Mouse (Mus musculus) ovary, postnatal 36 days (tissue): ENCODE results near the gene D630045J12Rik.

Experiments
- DNase-seq: peaks from one replicate; pipeline ENCODE4 v3.0.0; 2022; ENCODE audit warnings: low spot score, mixed read lengths

D630045J12Rik gene

DNA sequence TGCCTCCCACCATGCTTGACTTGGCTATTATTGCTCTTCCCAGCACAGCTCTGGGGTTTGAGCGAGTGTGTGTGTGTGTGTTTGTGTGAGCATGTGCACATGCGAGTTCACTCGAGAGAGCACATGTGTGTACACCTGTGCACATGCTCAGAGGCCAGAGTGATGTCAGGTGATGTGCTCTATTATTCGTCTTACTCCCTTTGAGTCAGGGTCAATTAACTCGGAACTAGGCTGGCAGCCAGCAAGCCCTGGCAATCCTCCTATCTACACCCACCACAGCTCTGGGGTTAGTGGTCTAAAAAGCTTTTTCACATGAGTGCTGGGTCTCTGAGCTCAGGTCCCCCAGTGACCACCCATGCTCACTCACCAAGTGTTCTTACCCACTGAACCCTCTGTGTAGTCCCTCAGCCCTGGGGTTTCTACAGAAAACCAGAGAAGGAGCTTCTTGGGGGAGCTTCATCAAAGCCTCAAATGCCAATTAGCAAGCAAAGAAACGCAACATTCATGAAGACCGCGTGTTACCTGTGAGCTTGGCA lies 11.4 kb downstream of the D630045J12Rik start:
- DNase-seq = no peak

DNA sequence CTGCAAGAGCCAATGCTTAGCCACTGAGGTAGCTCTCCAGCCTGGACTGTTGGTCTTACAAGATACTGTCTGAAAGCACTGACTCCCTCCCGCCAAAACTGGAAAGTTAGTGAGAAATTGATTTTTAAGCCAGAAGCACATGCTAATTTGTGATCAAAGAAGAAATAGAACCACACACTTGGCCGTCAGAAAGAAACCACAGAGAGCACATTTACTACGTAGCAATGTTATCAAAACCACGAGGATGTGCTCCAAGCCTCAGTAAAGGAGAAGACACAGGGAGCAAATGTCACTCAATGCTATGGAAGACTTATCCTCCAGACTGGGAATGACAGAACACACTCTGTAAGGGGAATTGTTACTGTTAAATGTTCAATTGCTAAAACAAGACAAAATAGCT lies 12.3 kb downstream of the D630045J12Rik start:
- DNase-seq = no peak

DNA sequence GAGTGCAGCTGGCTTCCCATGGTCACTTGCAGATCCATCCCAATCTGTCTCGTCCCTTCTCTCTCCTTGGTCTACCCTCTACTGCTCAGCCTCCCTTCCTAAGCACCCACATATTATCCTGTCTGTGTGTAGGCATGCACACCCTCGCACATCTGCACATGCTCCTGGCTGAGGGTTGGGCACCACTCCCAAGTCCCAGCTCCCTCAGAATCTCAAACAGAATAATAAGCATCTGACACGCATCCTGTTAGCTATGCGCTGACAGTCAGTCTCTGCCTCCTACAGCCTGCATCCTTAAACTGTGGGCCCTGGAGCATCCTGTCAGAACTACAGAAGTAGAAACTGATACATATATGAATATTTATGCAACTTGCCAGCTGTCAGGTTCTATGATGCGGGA lies 13.2 kb downstream of the D630045J12Rik start:
- DNase-seq = no peak

DNA sequence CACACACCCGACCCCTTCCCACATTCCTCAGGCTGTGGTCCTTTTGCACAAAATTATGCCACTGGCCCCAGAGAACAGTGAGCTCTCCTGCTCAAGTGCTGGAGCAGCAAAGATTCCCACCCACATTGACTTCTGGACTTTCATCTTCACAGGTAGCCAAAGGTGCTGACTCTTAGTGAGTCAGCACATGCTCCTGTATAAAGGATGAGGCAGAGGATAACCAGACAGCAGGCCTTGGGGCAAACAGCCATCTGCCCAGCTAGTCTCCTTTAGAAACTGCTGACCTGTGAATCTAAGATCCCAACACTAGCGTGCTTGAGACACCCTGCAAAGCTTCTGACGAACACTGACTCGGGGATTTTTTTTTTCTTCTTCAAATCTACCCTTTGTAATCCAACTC lies 15.4 kb downstream of the D630045J12Rik start:
- DNase-seq = no peak

DNA sequence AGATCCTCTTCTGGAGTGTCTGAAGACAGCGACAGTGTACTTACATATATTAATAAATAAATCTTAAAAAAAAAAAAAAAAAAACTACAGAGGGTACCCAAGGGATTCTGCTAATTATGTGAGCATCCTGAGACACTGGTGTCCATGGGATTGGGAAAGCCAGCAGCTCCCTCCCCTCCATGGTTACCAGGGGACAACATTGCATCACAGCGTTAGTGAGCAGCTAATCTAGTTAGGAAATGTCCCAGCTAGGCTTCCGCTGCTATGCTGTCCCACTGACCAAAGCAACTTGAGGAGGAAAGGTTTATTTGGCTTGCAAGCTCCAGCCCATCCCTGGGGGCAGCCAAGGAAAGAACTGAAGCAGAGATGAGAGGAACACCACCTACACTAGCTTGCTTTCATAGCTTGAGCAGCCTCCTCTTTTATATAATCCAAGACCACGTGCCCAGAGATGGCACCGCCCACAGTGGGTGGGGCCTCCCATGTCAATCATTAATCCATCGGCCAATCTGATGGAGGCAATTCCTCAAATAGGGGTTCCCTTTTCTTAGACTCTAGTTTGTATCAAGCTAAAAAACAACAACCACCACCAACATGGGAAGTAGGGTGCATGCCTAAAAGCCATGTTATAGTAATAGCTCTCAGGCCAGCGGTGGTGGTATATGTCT lies 17.7 kb downstream of the D630045J12Rik start:
- no peak for DNase-seq

DNA sequence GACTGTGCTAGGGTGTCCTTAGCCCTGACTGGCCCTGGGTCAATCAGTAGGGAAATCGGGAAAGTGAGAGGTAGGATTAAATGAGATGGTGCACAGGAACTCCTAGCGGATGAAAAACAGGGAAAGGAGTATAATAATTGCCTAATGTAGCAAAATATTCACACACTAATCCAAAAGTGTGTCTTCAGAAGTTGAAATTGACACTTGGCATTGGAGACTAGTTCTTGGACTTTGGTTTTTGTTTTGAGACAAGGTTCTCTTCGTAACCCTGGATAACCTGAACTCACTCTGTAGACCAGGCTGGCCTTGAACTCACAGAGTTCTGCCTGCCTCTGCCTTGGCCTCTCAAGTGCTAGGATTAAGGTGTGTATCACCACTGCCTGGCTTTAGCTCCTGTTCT lies 20.0 kb downstream of the D630045J12Rik start:
- DNase-seq = no peak

DNA sequence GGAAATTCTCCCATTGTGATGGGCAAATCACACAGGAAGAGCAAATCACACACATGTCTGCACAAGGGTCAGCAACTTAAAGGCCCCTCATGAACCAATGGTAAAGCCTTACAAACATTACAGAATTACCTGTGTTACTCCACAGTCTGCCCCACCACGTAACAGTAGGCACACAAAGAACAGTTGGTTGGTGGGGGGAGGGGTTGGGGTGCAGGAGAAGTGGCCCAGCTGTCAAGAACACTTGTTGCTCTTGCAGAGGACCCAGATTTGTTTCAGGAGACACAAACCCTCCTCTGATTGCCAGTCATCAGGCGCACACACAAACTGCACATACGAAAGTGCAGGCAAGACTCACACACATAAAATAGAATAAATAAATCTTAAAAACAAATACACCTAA lies 20.9 kb downstream of the D630045J12Rik start:
- DNase-seq = no peak

DNA sequence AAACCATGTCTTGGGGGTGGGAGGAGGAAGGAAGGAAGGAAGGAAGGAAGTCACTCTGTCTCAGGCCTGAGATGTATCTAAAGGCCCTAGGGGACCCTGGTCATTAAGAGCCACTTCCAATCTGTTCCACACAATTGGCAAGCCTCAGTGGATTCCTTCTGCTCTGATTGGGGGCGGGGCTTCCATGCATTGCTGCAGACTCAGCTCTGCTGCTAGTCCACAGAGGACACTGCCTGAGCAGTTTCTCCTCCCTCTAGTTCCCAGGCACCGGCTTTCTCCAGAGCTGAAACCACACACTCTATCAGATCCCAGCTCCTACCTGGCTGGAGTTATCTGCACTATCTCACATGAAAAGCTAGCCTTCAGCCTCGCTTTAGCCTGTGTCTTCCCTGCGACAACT lies 21.8 kb downstream of the D630045J12Rik start:
- no peak for DNase-seq

DNA sequence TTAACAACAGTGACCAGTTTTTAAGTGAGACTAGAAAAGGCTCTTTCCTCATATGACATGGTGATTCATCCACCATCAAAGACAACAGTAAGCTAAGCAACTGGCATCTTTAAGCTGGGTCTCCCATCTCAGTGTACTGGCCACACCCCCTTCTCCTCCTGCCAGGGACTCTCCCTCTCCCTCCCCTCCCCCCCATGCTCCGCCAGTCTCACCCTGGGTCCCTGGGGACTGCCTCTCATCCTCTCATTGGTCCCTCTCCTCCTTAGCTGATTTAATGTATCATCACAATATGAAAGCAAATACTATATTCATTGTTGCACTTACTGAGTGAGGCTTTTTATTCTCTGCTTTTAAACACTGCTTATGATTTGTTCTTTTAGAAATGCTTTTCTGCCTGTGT lies 29.7 kb downstream of the D630045J12Rik start:
- no peak for DNase-seq

DNA sequence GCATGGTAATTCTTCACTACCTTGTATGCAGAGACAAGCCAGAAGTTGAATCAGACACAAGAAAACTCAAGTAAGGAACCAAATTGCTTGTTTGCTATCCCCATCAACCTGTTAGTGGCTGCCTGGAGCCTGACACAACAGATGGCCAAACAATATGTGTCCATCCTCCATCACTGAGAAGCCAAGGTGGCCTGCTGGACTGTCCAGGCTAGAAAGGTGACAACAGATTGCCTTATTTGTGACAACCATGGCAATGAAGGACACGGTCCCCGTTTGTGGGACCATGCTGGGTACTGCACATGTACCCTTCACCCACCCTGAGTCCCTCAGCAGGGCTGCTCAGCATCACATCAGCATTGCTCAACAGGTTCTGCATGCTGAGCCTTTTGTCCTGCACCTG lies 34.5 kb downstream of the D630045J12Rik start:
- DNase-seq = no peak

DNA sequence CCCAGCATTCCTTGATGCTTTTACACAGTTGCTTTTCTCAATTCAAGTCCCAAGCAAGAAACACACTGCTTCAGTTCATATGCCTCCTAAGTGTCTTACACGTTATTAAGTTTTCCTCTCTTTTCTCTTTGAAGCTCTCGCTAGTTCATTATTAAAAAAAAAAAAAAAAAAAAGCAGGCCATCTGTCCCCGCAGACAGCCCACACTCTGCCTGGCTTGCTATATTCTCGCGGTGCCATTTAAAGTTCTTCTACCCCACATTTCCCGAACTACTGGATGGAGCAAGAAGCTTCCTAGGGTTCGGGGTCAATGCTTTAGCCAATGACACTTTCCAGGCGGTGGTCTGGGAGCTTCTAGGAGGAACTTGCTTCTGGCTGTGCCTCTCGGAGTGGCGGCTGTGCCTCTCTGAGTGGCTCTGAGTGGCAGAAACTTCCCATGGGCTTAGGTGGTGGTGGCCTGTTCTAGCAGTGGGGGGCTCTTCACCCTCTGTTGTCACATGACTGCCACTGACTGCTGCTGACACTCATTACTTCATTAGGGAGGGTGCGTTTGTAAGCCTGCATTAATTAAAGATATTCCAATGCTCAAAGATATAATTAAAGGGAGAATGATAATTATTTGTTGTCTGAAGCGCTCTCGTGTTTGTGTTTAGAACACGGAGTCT lies 38.2 kb downstream of the D630045J12Rik start:
- DNase-seq = no peak

DNA sequence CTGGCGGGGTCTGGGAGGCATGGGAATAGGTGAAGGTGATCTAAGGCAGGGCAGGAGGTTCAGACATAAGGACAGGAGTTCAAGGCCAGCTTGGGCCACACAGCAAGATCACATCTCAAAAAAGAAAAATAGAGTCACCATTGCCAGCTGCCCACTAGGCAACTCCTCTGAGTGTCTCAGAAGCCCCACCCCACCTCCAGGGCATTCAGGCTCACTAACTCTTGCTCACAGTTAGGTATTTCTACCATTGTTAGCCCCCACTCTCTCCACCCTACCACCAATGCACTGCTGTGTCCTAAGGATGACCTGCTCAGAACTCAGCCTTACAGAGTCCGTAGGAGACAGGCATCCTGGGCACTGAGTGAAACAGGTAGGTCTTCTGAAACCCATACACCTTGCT lies 46.2 kb downstream of the D630045J12Rik start:
- no peak for DNase-seq

DNA sequence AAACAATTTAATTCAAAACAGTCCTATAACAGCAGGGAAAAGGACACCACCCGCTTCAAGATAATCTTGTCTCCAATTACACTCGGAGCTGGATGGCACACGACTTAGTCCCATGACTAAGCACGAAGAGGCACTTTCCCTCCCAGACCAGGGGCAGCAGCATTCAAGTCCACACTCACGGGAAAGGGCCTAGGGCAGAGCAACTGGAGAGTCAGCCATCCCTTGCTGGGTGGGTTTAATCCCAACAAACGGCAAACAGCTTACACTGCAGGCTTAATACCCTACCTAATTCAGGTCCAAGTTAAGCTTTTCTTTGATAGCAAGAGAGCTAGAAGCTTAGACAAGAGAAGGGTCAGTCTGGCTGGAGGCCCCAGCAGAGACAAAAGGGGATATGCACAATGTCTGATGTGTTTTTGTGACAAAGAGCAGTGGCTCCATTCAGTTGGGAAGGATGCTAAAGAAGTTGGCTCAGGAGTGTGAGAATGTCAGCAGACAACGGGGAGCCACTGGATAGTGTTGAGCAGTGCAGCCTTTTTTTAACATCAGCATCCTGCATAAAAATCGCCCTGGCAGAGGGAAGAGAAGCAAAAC lies 46.8 kb downstream of the D630045J12Rik start:
- DNase-seq = peak; percentile 34

DNA sequence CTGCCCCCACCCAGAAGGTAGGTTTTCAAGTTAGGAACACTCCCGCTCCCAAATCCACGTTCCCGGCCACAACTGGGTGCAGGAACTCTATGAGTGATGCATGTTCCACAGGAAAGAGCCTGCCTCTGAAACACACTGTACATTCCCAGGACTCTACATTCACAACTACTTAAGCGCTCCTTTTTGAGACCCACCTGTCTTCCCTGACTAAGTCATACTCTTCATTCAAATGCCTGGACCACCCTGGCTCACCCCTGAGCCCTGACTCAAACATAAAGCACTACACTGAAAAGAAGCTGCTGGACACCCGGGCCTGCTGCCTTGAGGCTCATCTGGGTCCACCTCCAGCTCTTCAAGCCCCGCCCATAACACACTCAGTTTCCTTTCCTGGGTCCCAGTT lies 48.4 kb downstream of the D630045J12Rik start:
- no peak for DNase-seq

DNA sequence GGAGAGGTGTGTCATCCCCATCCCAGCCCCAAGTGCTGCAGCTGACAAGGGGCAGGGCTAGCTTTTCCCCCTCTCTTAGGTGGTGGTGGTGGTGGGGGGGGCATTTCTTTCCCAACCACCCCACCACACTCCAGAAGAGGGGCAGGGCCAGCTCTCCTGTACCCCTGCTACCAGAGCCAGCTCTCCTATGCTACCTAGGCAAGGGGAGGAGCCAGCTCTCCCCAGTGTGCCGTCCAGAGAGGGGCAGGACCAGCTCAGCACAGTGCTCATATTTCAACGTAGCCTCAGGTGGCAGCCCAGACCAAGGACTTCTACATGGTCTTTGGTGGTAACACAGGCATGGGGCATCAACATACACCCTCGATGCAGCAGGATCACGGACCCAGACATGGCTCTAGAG lies 50.0 kb downstream of the D630045J12Rik start:
- DNase-seq = no peak

DNA sequence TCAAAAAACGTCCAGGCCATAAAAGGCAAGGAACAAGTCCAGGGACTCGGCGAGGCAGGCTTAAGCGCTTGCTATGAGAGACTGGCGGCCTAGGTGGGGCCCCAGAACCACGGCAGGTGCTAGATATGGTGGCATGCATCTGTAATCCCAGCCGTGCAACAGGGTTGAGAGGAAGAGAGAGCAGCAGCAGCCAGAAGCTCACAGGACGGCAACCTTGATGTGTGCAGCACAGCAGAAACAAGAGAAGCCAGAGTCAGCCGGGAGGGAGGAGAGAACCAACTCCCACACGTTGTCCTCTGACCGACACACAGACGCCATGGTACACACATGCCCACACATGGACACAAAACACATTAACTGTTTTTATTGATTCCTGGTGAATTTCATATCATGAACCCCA lies 51.0 kb downstream of the D630045J12Rik start:
- peak; percentile 29 for DNase-seq

DNA sequence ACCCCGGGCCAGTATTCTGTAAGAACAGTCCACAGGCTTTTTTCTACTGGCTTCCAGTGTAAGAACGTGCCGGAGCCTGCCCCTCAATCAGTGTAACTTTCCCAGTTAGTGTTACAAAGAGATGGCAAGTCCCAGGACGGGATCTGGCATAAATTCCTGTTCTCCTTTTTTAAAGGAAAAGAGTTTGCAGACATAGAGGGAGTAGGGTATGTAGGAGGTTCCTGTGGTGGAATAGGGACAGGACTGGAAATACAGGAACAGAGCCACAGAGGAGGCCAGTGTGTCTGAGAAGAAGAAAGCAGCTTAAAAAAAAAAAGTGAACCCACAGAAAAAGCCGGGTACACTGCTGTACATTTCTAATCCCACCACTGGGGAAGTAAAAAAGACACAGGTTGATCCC lies 52.3 kb downstream of the D630045J12Rik start:
- DNase-seq = no peak

DNA sequence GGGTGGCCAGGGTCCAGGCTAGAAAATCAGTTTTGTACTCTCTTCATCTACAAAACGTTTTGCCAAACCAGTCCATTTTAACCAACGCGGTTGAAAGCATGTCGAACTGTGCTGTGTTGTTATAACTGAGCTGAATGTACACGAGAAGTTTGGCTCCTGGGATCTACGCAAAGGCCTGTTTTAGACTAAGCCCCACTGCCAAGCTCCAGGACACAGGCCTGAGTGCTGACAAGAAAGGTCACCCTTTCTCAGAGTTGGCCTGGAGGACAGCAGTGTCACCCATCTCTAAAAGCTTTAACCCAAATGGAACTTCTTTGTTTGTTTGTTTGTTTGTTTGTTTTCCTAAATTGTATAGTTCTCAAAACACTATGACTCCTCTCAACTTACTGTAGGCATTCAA lies 54.2 kb downstream of the D630045J12Rik start:
- DNase-seq = no peak

DNA sequence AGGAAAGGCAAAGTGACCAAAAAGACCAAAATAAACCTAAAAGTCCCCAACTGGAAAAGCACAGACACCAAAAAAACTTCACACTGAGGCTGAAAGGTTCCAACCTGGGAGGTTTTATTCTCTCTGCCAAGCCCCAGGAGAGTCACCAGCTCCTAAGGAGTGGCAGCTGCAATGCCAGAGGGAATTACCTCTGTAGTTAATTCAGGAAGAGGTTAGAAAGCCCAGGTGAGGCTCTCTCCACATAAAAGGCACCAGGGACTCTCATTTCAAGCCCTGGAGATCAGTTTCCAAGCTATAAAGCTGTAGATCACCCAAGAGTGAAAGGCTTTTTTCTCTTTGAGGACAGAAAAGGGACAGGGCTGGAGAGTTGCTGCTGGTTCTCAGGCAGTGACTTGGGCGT lies 55.1 kb downstream of the D630045J12Rik start:
- no peak for DNase-seq

DNA sequence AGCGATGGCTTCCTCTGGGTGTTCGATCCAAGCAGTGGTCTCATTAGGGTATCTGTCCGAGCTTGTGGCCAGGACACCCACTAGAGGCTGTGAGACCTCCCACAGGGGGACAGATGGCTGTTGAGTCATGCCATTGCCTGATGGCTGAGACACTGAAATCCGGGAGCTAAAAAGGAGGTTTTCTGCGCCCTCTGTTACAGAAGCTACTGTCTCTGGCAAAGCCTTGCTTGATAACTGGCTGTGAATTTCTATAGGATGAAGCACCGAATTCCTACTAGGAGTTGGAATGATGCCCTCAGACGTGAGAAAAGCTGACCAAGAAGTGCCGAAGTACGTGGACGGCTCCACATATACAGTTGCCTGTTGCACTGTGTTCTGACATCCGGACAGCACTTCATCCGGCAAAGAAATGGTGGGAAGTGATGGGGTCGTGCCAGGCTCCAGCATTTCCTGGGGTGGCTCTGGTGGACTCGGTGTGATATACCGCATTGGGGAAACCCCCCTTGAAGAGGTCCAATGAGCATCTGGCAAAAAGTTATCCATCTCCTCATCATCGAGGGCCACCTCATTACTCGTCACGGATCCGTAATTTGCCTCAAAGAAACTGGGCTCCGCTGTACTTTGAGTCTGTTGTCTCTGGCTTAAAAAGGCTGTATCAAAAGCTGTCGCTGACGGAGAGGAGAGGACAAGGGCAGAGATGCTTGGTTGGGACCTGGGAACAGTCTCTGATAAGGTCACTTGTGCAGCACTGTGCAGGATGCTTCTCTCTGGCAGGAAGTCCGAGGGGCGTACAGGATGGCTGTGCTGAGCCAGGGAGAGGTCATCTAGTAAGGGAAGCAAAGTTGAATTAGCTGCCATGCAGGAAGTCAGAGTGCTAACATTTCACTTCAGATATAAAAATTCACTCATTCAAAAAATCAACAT lies 57.3 kb downstream of the D630045J12Rik start:
- no peak for DNase-seq

DNA sequence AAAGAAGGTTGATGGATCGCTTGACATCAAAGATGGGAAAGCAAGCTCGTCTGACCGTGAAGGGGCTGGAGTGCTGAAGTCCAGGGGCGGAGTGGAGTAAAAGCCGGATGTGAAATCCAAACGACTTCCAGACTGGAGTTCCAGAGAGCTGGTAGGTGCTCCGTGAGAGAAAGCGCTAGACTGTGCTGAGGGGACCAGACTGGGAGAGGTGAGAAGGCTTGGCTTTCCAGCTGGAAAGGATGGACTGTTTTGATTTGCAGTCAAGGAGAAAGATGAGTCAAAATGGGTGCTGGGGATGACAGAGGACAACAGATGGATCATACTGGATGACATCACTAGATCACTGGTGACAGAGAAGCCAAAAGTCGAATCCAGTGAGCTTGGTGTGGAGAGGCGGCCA lies 58.5 kb downstream of the D630045J12Rik start:
- no peak for DNase-seq

DNA sequence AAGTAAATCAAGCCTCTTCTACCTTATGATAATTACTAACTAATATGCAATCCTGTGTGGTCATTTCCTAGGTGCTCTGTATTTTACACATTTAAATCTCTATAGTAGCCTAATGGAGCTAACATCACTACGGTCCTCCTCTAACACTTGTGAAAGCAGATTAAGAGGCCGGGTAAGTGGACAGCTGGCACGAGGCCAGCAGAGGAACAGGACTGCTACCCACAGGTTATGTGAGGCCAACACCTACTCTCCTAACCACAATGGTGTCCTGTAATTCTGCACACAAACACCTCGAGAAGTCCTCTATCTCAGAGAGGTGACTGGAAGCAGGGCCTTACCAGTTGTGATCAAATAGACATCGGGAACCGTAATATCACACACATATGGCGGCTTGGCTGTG lies 59.8 kb downstream of the D630045J12Rik start:
- DNase-seq = no peak
